Mouse (Mus musculus): Measurements from ENCODE around the gene Srrd. TPM values are rescaled to one million over a fixed set of nuclear protein-coding genes. Genes with fewer than 3 reads are reported as not detected.

Gene Srrd
- polyA plus RNA-seq, 1 experiment from 2014 or later, result 34.0 TPM

- H3K27me3 ChIP-seq (replicated peaks), result no peaks in the 10 kb centered on the region
- 0 out of 2 replicates have a peak, but pooled peaks cover 4% of the 10 kb centered on the region for H3K4me1 ChIP-seq
- no peak overlapping the region for H3K4me2 ChIP-seq
- no peak overlapping the region for H3K9ac ChIP-seq
- H3K4me3 ChIP-seq (replicated peaks), result no peak overlapping the region
- H3K9me3 ChIP-seq, result no peaks in the 10 kb centered on the region
- H3K27ac ChIP-seq, result no peak overlapping the region
- WGBS, result 83% methylated on average over 5 of the region's 5 CpGs
- peaks cover 25% of the 10 kb centered on the region for H3K36me3 ChIP-seq
- no peak for ATAC-seq (ENCODE audit: insufficient read depth, low FRiP score, low read depth)
Measured at GRCm38 (mm10) chr5:112305842-112306241, 37.0 kb downstream of the Srrd start.

- 68% methylated on average over 5 of the region's 5 CpGs for WGBS
- peak overlapping the region; percentile 69 for H3K27ac ChIP-seq
- no peak overlapping the region for H3K9ac ChIP-seq
- no peaks in the 10 kb centered on the region for H3K9me3 ChIP-seq
- H3K4me3 ChIP-seq (replicated peaks), result no peak overlapping the region
- H3K4me2 ChIP-seq, result no peak overlapping the region
- H3K36me3 ChIP-seq, result peaks cover under 1% of the 10 kb centered on the region; the same call in 1 of the 2 replicates
- peaks cover 14% of the 10 kb centered on the region for H3K4me1 ChIP-seq
- no peaks in the 10 kb centered on the region for H3K27me3 ChIP-seq (replicated peaks)
- ATAC-seq (ENCODE audit: insufficient read depth, low FRiP score, low read depth), result peak; percentile 91
Measured at GRCm38 (mm10) chr5:112302310-112302709, 40.5 kb downstream of the Srrd start.

- no peak overlapping the region for H3K4me3 ChIP-seq (replicated peaks)
- WGBS, result 79% methylated on average over 4 of the region's 4 CpGs
- H3K27ac ChIP-seq, result peak overlapping the region; percentile 69
- H3K36me3 ChIP-seq, result no peaks in the 10 kb centered on the region
- no peak overlapping the region for H3K9ac ChIP-seq
- ATAC-seq (ENCODE audit: insufficient read depth, low FRiP score, low read depth), result no peak
- peaks cover 18% of the 10 kb centered on the region for H3K4me1 ChIP-seq
- H3K9me3 ChIP-seq, result no peaks in the 10 kb centered on the region
- H3K27me3 ChIP-seq (replicated peaks), result no peaks in the 10 kb centered on the region
- H3K4me2 ChIP-seq, result no peak overlapping the region
Measured at GRCm38 (mm10) chr5:112301694-112302093, 41.1 kb downstream of the Srrd start.

GRCm38 (mm10) chr5:112300721-112301308 is 42.0 kb downstream of the Srrd start:
- WGBS, result 75% methylated on average over 6 of the region's 6 CpGs
- Histone ChIP-seq H3K9me3 (no peaks in the 10 kb centered on the region), H3K4me2 (no peak overlapping the region), H3K27ac (no peak overlapping the region), H3K36me3 (no peaks in the 10 kb centered on the region), H3K9ac (no peak overlapping the region), H3K27me3 (replicated peaks) (no peaks in the 10 kb centered on the region), H3K4me1 (peaks cover 20% of the 10 kb centered on the region), H3K4me3 (replicated peaks) (no peak overlapping the region)
- ATAC-seq (ENCODE audit: insufficient read depth, low FRiP score, low read depth), result no peak

GRCm38 (mm10) chr5:112300112-112300511 is 42.7 kb downstream of the Srrd start:
- no peak overlapping the region for H3K4me2 ChIP-seq
- no peak overlapping the region for H3K9ac ChIP-seq
- H3K4me1 ChIP-seq, result peaks cover 20% of the 10 kb centered on the region
- no peaks in the 10 kb centered on the region for H3K36me3 ChIP-seq
- no peaks in the 10 kb centered on the region for H3K27me3 ChIP-seq (replicated peaks)
- no peak for ATAC-seq (ENCODE audit: insufficient read depth, low FRiP score, low read depth)
- 77% methylated on average over 2 of the region's 2 CpGs for WGBS
- H3K9me3 ChIP-seq, result no peaks in the 10 kb centered on the region
- H3K27ac ChIP-seq, result no peak overlapping the region
- no peak overlapping the region for H3K4me3 ChIP-seq (replicated peaks)

GRCm38 (mm10) chr5:112299399-112299798 is 43.4 kb downstream of the Srrd start:
- H3K4me2 ChIP-seq, result no peak overlapping the region
- H3K4me3 ChIP-seq (replicated peaks), result no peak overlapping the region
- H3K27me3 ChIP-seq (replicated peaks), result no peaks in the 10 kb centered on the region
- H3K27ac ChIP-seq, result peak overlapping the region; percentile 59; the same call in 1 of the 2 replicates
- no peak overlapping the region for H3K9ac ChIP-seq
- WGBS, result 75% methylated on average over 4 of the region's 4 CpGs
- H3K4me1 ChIP-seq, result peaks cover 28% of the 10 kb centered on the region
- no peaks in the 10 kb centered on the region for H3K9me3 ChIP-seq
- no peak for ATAC-seq (ENCODE audit: insufficient read depth, low FRiP score, low read depth)
- no peaks in the 10 kb centered on the region for H3K36me3 ChIP-seq

- H3K27me3 ChIP-seq (replicated peaks), result no peaks in the 10 kb centered on the region
- peak overlapping the region; percentile 59; the same call in 1 of the 2 replicates for H3K27ac ChIP-seq
- peak; percentile 42; the same call in 1 of the 2 replicates for ATAC-seq (ENCODE audit: insufficient read depth, low FRiP score, low read depth)
- no peak overlapping the region for H3K4me3 ChIP-seq (replicated peaks)
- H3K4me1 ChIP-seq, result peaks cover 29% of the 10 kb centered on the region
- H3K9ac ChIP-seq, result no peak overlapping the region
- H3K9me3 ChIP-seq, result no peaks in the 10 kb centered on the region
- 82% methylated on average over 12 of the region's 12 CpGs for WGBS
- H3K36me3 ChIP-seq, result no peaks in the 10 kb centered on the region
- no peak overlapping the region for H3K4me2 ChIP-seq
Measured at GRCm38 (mm10) chr5:112298226-112298988, 44.4 kb downstream of the Srrd start.

GRCm38 (mm10) chr5:112297257-112297656 is 45.6 kb downstream of the Srrd start:
- H3K27me3 ChIP-seq (replicated peaks), result no peaks in the 10 kb centered on the region
- no peak overlapping the region for H3K4me2 ChIP-seq
- no peaks in the 10 kb centered on the region for H3K36me3 ChIP-seq
- no peak overlapping the region for H3K9ac ChIP-seq
- no peak overlapping the region for H3K4me3 ChIP-seq (replicated peaks)
- peak overlapping the region; percentile 59 for H3K27ac ChIP-seq
- no peak for ATAC-seq (ENCODE audit: insufficient read depth, low FRiP score, low read depth)
- H3K9me3 ChIP-seq, result no peaks in the 10 kb centered on the region
- H3K4me1 ChIP-seq, result peaks cover 32% of the 10 kb centered on the region
- WGBS, result 67% methylated on average over 2 of the region's 2 CpGs

GRCm38 (mm10) chr5:112296404-112297181 is 46.2 kb downstream of the Srrd start:
- Histone ChIP-seq H3K27ac (peak overlapping the region; percentile 59), H3K9me3 (no peaks in the 10 kb centered on the region), H3K9ac (no peak overlapping the region), H3K4me3 (replicated peaks) (no peak overlapping the region), H3K4me2 (no peak overlapping the region), H3K36me3 (no peaks in the 10 kb centered on the region), H3K4me1 (peaks cover 37% of the 10 kb centered on the region), H3K27me3 (replicated peaks) (no peaks in the 10 kb centered on the region)
- WGBS, result 69% methylated on average over 6 of the region's 6 CpGs
- peak; percentile 17; the same call in 1 of the 2 replicates for ATAC-seq (ENCODE audit: insufficient read depth, low FRiP score, low read depth)

- no peak for ATAC-seq (ENCODE audit: insufficient read depth, low FRiP score, low read depth)
- 69% methylated on average over 8 of the region's 8 CpGs for WGBS
- no peaks in the 10 kb centered on the region for H3K9me3 ChIP-seq
Measured at GRCm38 (mm10) chr5:112295564-112295963, 47.3 kb downstream of the Srrd start.

GRCm38 (mm10) chr5:112295162-112295561 is 47.7 kb downstream of the Srrd start:
- Histone ChIP-seq H3K4me1 (peaks cover 36% of the 10 kb centered on the region), H3K27me3 (replicated peaks) (no peaks in the 10 kb centered on the region), H3K9me3 (no peaks in the 10 kb centered on the region), H3K27ac (no peak overlapping the region), H3K4me3 (replicated peaks) (no peak overlapping the region), H3K36me3 (no peaks in the 10 kb centered on the region), H3K9ac (no peak overlapping the region), H3K4me2 (no peak overlapping the region)
- WGBS, result 55% methylated on average over 8 of the region's 8 CpGs
- ATAC-seq (ENCODE audit: insufficient read depth, low FRiP score, low read depth), result no peak

More at GRCm38 (mm10) chr5:112295564-112295963, 47.3 kb downstream of the Srrd start:
- H3K9ac ChIP-seq, result no peak overlapping the region
- peaks cover 40% of the 10 kb centered on the region for H3K4me1 ChIP-seq
- no peaks in the 10 kb centered on the region for H3K27me3 ChIP-seq (replicated peaks)
- H3K27ac ChIP-seq, result no peak overlapping the region
- H3K4me3 ChIP-seq (replicated peaks), result no peak overlapping the region
- no peak overlapping the region for H3K4me2 ChIP-seq
- H3K36me3 ChIP-seq, result no peaks in the 10 kb centered on the region

- no peak overlapping the region for H3K27ac ChIP-seq
- peaks cover 33% of the 10 kb centered on the region for H3K4me1 ChIP-seq
- 79% methylated on average over 4 of the region's 4 CpGs for WGBS
- no peaks in the 10 kb centered on the region for H3K9me3 ChIP-seq
- no peak overlapping the region for H3K9ac ChIP-seq
- H3K4me2 ChIP-seq, result no peak overlapping the region
- no peak overlapping the region for H3K4me3 ChIP-seq (replicated peaks)
- H3K36me3 ChIP-seq, result no peaks in the 10 kb centered on the region
- H3K27me3 ChIP-seq (replicated peaks), result no peaks in the 10 kb centered on the region
- no peak for ATAC-seq (ENCODE audit: insufficient read depth, low FRiP score, low read depth)
Measured at GRCm38 (mm10) chr5:112294696-112295095, 48.1 kb downstream of the Srrd start.

Measured in stomach, embryonic 15.5 days (tissue).